Mouse (Mus musculus) gastrocnemius, adult 2 months (tissue): ENCODE measurements at regions not wholly inside any gene's neighbourhood (a gene's known extent, or its start where the extent isn't known, plus 50 kb on each side); places are given as distances from the start of the nearest gene placed in this dataset.
"Not testable (repeated sequence)": the region's sequence is repeated elsewhere in the genome, so short reads cannot be mapped to it uniquely, and the experiment has no call there.

Source experiments
- DNase-seq: peaks from one replicate; pipeline ENCODE4 v3.0.0; 2022
- H3K27ac ChIP-seq: fragments of 200-600 bp; 2 replicates; pipeline ENCODE4 v1.8.1; 2022; ENCODE audit warnings: mild to moderate bottlenecking
- H3K4me3 ChIP-seq: fragments of 200-600 bp; 2 replicates; pipeline ENCODE4 v1.8.1; 2022; ENCODE audit warnings: mild to moderate bottlenecking, moderate library complexity
- CTCF ChIP-seq: fragments of 200-600 bp; IDR thresholded peaks from 2 replicates; pipeline ENCODE4 v1.8.1; 2022; ENCODE audit warnings: antibody characterized with exemption, mild to moderate bottlenecking, moderate library complexity
- intact Hi-C: fragments of 180-260 bp; cut with DNase I; formaldehyde crosslinking; loops from one replicate; pipeline ENCODE4 v1.15.1; 2025

- Histone ChIP-seq H3K27ac (no peak overlapping the region), H3K4me3 (no peak overlapping the region)
- no peak for TF ChIP-seq CTCF
- DNase-seq = no peak
- intact Hi-C loops = no loop called here
These were observed 267.3 kb upstream of the Flrt2 start for GRCm38 (mm10) chr12:95424739-95425138.

GRCm38 (mm10) chr12:95437226-95437625 is 254.8 kb upstream of the Flrt2 start:
- H3K27ac ChIP-seq = no peak overlapping the region
- intact Hi-C loops = no loop called here
- no peak overlapping the region for H3K4me3 ChIP-seq
- no peak for DNase-seq
- no peak for TF ChIP-seq CTCF

GRCm38 (mm10) chr12:95457480-95457879 is 234.5 kb upstream of the Flrt2 start:
- H3K27ac ChIP-seq = no peak overlapping the region
- no peak for TF ChIP-seq CTCF
- intact Hi-C loops = no loop called here
- DNase-seq = no peak
- no peak overlapping the region for H3K4me3 ChIP-seq

GRCm38 (mm10) chr12:95466502-95467490 is 225.2 kb upstream of the Flrt2 start:
- TF ChIP-seq CTCF = no peak
- H3K4me3 ChIP-seq = no peak overlapping the region
- DNase-seq = no peak
- H3K27ac ChIP-seq = no peak overlapping the region
- intact Hi-C loops = no loop called here

GRCm38 (mm10) chr12:95469897-95470296 is 222.1 kb upstream of the Flrt2 start:
- Histone ChIP-seq H3K4me3 (no peak overlapping the region), H3K27ac (no peak overlapping the region)
- no peak for DNase-seq
- no peak for TF ChIP-seq CTCF
- intact Hi-C loops = no loop called here

GRCm38 (mm10) chr12:95486502-95486901 is 205.5 kb upstream of the Flrt2 start:
- intact Hi-C loops = no loop called here
- TF ChIP-seq CTCF = no peak
- H3K27ac ChIP-seq = no peak overlapping the region
- H3K4me3 ChIP-seq = no peak overlapping the region
- DNase-seq = no peak

GRCm38 (mm10) chr12:95488371-95488770 is 203.7 kb upstream of the Flrt2 start:
- no peak for DNase-seq
- no peak overlapping the region for H3K4me3 ChIP-seq
- no peak overlapping the region for H3K27ac ChIP-seq
- intact Hi-C loops = no loop called here
- no peak for TF ChIP-seq CTCF

GRCm38 (mm10) chr12:95489374-95489773 is 202.7 kb upstream of the Flrt2 start:
- Histone ChIP-seq H3K4me3 (no peak overlapping the region), H3K27ac (no peak overlapping the region)
- intact Hi-C loops = no loop called here
- DNase-seq = no peak
- TF ChIP-seq CTCF = no peak

GRCm38 (mm10) chr12:95489848-95490247 is 202.2 kb upstream of the Flrt2 start:
- intact Hi-C loops = no loop called here
- no peak for TF ChIP-seq CTCF

GRCm38 (mm10) chr12:95491806-95492436 is 200.1 kb upstream of the Flrt2 start:
- DNase-seq = peak; percentile 15
- intact Hi-C loops, H3K4me3 ChIP-seq, H3K27ac ChIP-seq: not testable (repeated sequence)

More at GRCm38 (mm10) chr12:95489848-95490247, 202.2 kb upstream of the Flrt2 start:
- Histone ChIP-seq H3K4me3 (no peak overlapping the region), H3K27ac (no peak overlapping the region)
- no peak for DNase-seq

GRCm38 (mm10) chr12:95501443-95501842 is 190.6 kb upstream of the Flrt2 start:
- intact Hi-C loops = no loop called here
- H3K4me3 ChIP-seq = no peak overlapping the region
- TF ChIP-seq CTCF = no peak
- no peak overlapping the region for H3K27ac ChIP-seq
- DNase-seq = no peak

- no peak overlapping the region for H3K4me3 ChIP-seq
- TF ChIP-seq CTCF = no peak
- DNase-seq = peak; percentile 15
- H3K27ac ChIP-seq = no peak overlapping the region
- intact Hi-C loops = no loop called here
These were observed 172.0 kb upstream of the Flrt2 start for GRCm38 (mm10) chr12:95520008-95520407.

GRCm38 (mm10) chr12:95522052-95522451 is 170.0 kb upstream of the Flrt2 start:
- Histone ChIP-seq H3K27ac (no peak overlapping the region), H3K4me3 (no peak overlapping the region)
- no peak for DNase-seq
- intact Hi-C loops = no loop called here
- no peak for TF ChIP-seq CTCF
